Mouse (Mus musculus): ENCODE results near the gene Prss56. TPM values are rescaled to one million over a fixed set of nuclear protein-coding genes. Genes with fewer than 3 reads are reported as not detected.

The Prss56 gene
- total and polyA plus RNA-seq, 3 experiments, result not detected

- H3K27me3 ChIP-seq (ENCODE audit: insufficient read depth, low read length), result peaks cover 45% of the 10 kb centered on the region
- no peaks in the 10 kb centered on the region for H3K9me3 ChIP-seq (replicated peaks)
- DNase-seq (ENCODE audit: low spot score) (no peak), ATAC-seq (ENCODE audit: extremely low read depth, insufficient number of reproducible peaks, low FRiP score, poor library complexity, severe bottlenecking) (no peak)
- H3K36me3 ChIP-seq (replicated peaks), result no peaks in the 10 kb centered on the region
- H3K4me1 ChIP-seq (ENCODE audit: insufficient read depth, low read depth, low read length), result peaks cover 3% of the 10 kb centered on the region; the same call in 1 of the 2 replicates
- no peak within 1 kb of the TSS for H3K4me3 ChIP-seq (ENCODE audit: low read depth, low read length)
- no peak for TF ChIP-seq POLR2AphosphoS5 (IDR thresholded peaks at IDR 0.05; ENCODE audit: insufficient replicate concordance, low read depth, low read length)
- no peak for TF ChIP-seq CTCF (IDR thresholded peaks at IDR 0.05; ENCODE audit: low read depth, low read length)
- TF ChIP-seq GATA1 (IDR thresholded peaks at IDR 0.05; ENCODE audit: borderline replicate concordance, low read length), result no peak
- TF ChIP-seq GATA2 (IDR thresholded peaks at IDR 0.05; ENCODE audit: borderline replicate concordance, low read depth, low read length), result no peak
- no peak for TF ChIP-seq TAL1 (conservative IDR thresholded peaks at IDR 0.05; ENCODE audit: low read depth, low read length)
These were observed 21.4 kb downstream of the Prss56 start, which contains the start of gene Chrng for GRCm38 (mm10) chr1:87204465-87204864. Chrng (plus strand) TSS chr1:87204657.

GRCm38 (mm10) chr1:87205038-87205437 lies 21.9 kb downstream of the Prss56 start:
- no peaks in the 10 kb centered on the region for H3K36me3 ChIP-seq (replicated peaks)
- no peak for ATAC-seq (ENCODE audit: extremely low read depth, insufficient number of reproducible peaks, low FRiP score, poor library complexity, severe bottlenecking)
- DNase-seq (ENCODE audit: low spot score), result no peak
- peaks cover 48% of the 10 kb centered on the region for H3K27me3 ChIP-seq (ENCODE audit: insufficient read depth, low read length)
- TF ChIP-seq POLR2AphosphoS5 (IDR thresholded peaks at IDR 0.05; ENCODE audit: insufficient replicate concordance, low read depth, low read length), result no peak
- no peak for TF ChIP-seq GATA2 (IDR thresholded peaks at IDR 0.05; ENCODE audit: borderline replicate concordance, low read depth, low read length)
- no peak for TF ChIP-seq CTCF (IDR thresholded peaks at IDR 0.05; ENCODE audit: low read depth, low read length)
- H3K4me1 ChIP-seq (ENCODE audit: insufficient read depth, low read depth, low read length), result peaks cover 3% of the 10 kb centered on the region; the same call in 1 of the 2 replicates
- H3K9me3 ChIP-seq (replicated peaks), result no peaks in the 10 kb centered on the region
- H3K4me3 ChIP-seq (ENCODE audit: low read depth, low read length), result no peak overlapping the region

GRCm38 (mm10) chr1:87205502-87205901 lies 22.4 kb downstream of the Prss56 start:
- DNase-seq (ENCODE audit: low spot score) (no peak), ATAC-seq (ENCODE audit: extremely low read depth, insufficient number of reproducible peaks, low FRiP score, poor library complexity, severe bottlenecking) (no peak)
- Histone ChIP-seq H3K36me3 (replicated peaks) (no peaks in the 10 kb centered on the region), H3K4me1 (ENCODE audit: insufficient read depth, low read depth, low read length) (peaks cover 3% of the 10 kb centered on the region; the same call in 1 of the 2 replicates), H3K4me3 (ENCODE audit: low read depth, low read length) (no peak overlapping the region), H3K27me3 (ENCODE audit: insufficient read depth, low read length) (peaks cover 48% of the 10 kb centered on the region), H3K9me3 (replicated peaks) (no peaks in the 10 kb centered on the region)
- TF ChIP-seq TAL1 (conservative IDR thresholded peaks at IDR 0.05; ENCODE audit: low read depth, low read length) (no peak), GATA1 (IDR thresholded peaks at IDR 0.05; ENCODE audit: borderline replicate concordance, low read length) (no peak), CTCF (IDR thresholded peaks at IDR 0.05; ENCODE audit: low read depth, low read length) (no peak), POLR2AphosphoS5 (IDR thresholded peaks at IDR 0.05; ENCODE audit: insufficient replicate concordance, low read depth, low read length) (no peak), GATA2 (IDR thresholded peaks at IDR 0.05; ENCODE audit: borderline replicate concordance, low read depth, low read length) (no peak)

GRCm38 (mm10) chr1:87206339-87206738 lies 23.2 kb downstream of the Prss56 start:
- ATAC-seq (ENCODE audit: extremely low read depth, insufficient number of reproducible peaks, low FRiP score, poor library complexity, severe bottlenecking) (no peak), DNase-seq (ENCODE audit: low spot score) (no peak)
- peaks cover 48% of the 10 kb centered on the region for H3K27me3 ChIP-seq (ENCODE audit: insufficient read depth, low read length)
- no peak overlapping the region for H3K4me3 ChIP-seq (ENCODE audit: low read depth, low read length)
- H3K4me1 ChIP-seq (ENCODE audit: insufficient read depth, low read depth, low read length), result peaks cover 3% of the 10 kb centered on the region; the same call in 1 of the 2 replicates
- TF ChIP-seq POLR2AphosphoS5 (IDR thresholded peaks at IDR 0.05; ENCODE audit: insufficient replicate concordance, low read depth, low read length) (no peak), GATA1 (IDR thresholded peaks at IDR 0.05; ENCODE audit: borderline replicate concordance, low read length) (no peak), CTCF (IDR thresholded peaks at IDR 0.05; ENCODE audit: low read depth, low read length) (no peak), GATA2 (IDR thresholded peaks at IDR 0.05; ENCODE audit: borderline replicate concordance, low read depth, low read length) (no peak), TAL1 (conservative IDR thresholded peaks at IDR 0.05; ENCODE audit: low read depth, low read length) (no peak)
- H3K36me3 ChIP-seq (replicated peaks), result peaks cover 3% of the 10 kb centered on the region
- no peaks in the 10 kb centered on the region for H3K9me3 ChIP-seq (replicated peaks)

- Histone ChIP-seq H3K4me3 (ENCODE audit: low read depth, low read length) (no peak overlapping the region), H3K36me3 (replicated peaks) (peaks cover 17% of the 10 kb centered on the region), H3K27me3 (ENCODE audit: insufficient read depth, low read length) (peaks cover 20% of the 10 kb centered on the region), H3K9me3 (replicated peaks) (no peaks in the 10 kb centered on the region), H3K4me1 (ENCODE audit: insufficient read depth, low read depth, low read length) (peaks cover 29% of the 10 kb centered on the region)
- DNase-seq (ENCODE audit: low spot score), result no peak
- no peak for TF ChIP-seq TAL1 (conservative IDR thresholded peaks at IDR 0.05; ENCODE audit: low read depth, low read length)
- no peak for TF ChIP-seq CTCF (IDR thresholded peaks at IDR 0.05; ENCODE audit: low read depth, low read length)
- TF ChIP-seq GATA1 (IDR thresholded peaks at IDR 0.05; ENCODE audit: borderline replicate concordance, low read length), result no peak
- TF ChIP-seq GATA2 (IDR thresholded peaks at IDR 0.05; ENCODE audit: borderline replicate concordance, low read depth, low read length), result no peak
- no peak for TF ChIP-seq POLR2AphosphoS5 (IDR thresholded peaks at IDR 0.05; ENCODE audit: insufficient replicate concordance, low read depth, low read length)
- no peak for ATAC-seq (ENCODE audit: extremely low read depth, insufficient number of reproducible peaks, low FRiP score, poor library complexity, severe bottlenecking)
These were observed 28.3 kb downstream of the Prss56 start for GRCm38 (mm10) chr1:87211431-87211830.

GRCm38 (mm10) chr1:87213735-87214704 lies 30.9 kb downstream of the Prss56 start, which contains the start of gene Eif4e2:
Eif4e2 (plus strand) TSS chr1:87213914.
- ATAC-seq (ENCODE audit: extremely low read depth, insufficient number of reproducible peaks, low FRiP score, poor library complexity, severe bottlenecking) (peak; percentile 90), DNase-seq (ENCODE audit: low spot score) (peak; percentile 98)
- H3K36me3 ChIP-seq (replicated peaks), result peaks cover 39% of the 10 kb centered on the region
- no peaks in the 10 kb centered on the region for H3K9me3 ChIP-seq (replicated peaks)
- TF ChIP-seq TAL1 (conservative IDR thresholded peaks at IDR 0.05; ENCODE audit: low read depth, low read length) (no peak), GATA2 (IDR thresholded peaks at IDR 0.05; ENCODE audit: borderline replicate concordance, low read depth, low read length) (no peak), POLR2AphosphoS5 (IDR thresholded peaks at IDR 0.05; ENCODE audit: insufficient replicate concordance, low read depth, low read length) (no peak), GATA1 (IDR thresholded peaks at IDR 0.05; ENCODE audit: borderline replicate concordance, low read length) (no peak), CTCF (IDR thresholded peaks at IDR 0.05; ENCODE audit: low read depth, low read length) (no peak)
- peaks cover 5% of the 10 kb centered on the region; the same call in 1 of the 2 replicates for H3K27me3 ChIP-seq (ENCODE audit: insufficient read depth, low read length)
- peak within 1 kb of the TSS; percentile 80 for H3K4me3 ChIP-seq (ENCODE audit: low read depth, low read length)
- peaks cover 45% of the 10 kb centered on the region for H3K4me1 ChIP-seq (ENCODE audit: insufficient read depth, low read depth, low read length)

Data from G1E (cell line).